Mouse (Mus musculus) adipocyte (in vitro differentiated cells): ENCODE results near the gene Olfr389.

Source experiments
- DNase-seq: peaks from one replicate; pipeline ENCODE4 v3.0.0-alpha.2; 2016; ENCODE audit warnings: low spot score

Gene Olfr389

DNA sequence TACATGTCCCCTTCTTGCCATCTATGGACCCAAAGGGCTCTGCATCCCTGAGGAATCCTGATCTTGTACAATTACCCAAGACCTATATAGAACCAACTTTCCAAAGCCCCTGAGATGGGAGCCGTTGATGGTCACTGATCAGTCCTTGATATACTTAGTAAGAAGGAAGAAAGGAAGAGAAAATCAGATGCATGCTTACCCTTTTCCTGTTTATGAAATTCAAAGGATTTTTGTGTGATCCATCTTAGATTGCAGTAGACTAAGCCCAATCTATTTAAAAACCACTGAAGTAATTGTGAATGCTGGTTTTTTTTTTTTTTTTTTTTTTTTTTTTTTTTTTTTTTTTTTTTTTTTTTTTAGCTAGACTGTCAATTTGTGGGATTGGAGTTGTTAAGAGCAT is at the start of gene Olfr389:
Gene Olfr389 (minus strand): TSS at position 101 of the 400 bp plus-strand sequence.
- no peak for DNase-seq

- no peak for DNase-seq
These were observed 36.4 kb upstream of the Olfr389 start, which contains the start of gene Olfr392 for GRCm38 (mm10) chr11:73816949-73817348. Gene Olfr392, minus strand, starts transcription at chr11:73817049.

DNA sequence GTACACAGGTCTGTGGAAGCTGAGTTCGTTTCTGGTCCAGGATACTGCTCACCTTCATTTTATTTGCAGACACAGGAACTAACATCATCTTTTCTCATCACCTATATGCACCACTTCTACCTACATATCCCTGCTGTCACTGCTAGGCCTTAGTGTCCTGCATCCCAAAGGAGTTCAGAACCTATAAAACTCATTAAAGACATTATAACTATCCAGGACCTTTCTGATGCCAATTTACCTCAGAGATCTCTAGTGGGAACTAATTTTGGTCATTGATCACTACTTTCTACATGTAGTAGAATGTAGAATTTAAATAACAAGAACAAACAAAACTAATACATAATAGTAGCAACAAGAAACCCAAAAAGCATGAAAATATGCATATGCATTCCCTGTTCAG is 22.4 kb upstream of the Olfr389 start, which contains the start of gene Olfr391-ps:
Gene Olfr391-ps (minus strand): TSS at position 101 of the 400 bp plus-strand sequence.
- no peak for DNase-seq

DNA sequence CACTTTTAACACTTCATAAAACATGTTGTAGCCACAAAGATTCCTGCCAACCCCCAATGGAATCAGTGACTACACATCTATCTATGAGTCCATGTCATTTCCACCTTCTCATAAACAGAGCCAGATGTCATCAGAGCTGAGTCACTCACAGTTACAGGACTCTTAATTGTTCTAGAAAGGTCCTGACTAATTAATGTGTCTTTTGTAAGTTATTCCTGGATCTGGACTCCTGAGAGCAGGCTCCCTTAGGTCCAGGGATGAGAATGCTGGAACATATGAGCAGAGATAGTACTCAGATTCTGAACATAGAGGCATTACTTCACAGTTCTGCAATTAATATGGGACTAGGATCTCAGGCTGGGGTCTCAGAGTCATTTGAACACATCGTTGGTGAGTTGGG is 2.2 kb upstream of the Olfr389 start, which contains the start of gene Olfr390:
Gene Olfr390 (plus strand): TSS at position 301 of the 400 bp plus-strand sequence.
- no peak for DNase-seq

GRCm38 (mm10) chr11:73759115-73759514 is 21.4 kb downstream of the Olfr389 start:
- no peak for DNase-seq
